Mouse (Mus musculus): Measurements from ENCODE around the gene Mpzl3.
A peak's percentile ranks its signal among the peaks of the same experiment; 100 is the strongest.

Mpzl3 gene

GRCm38 (mm10) chr9:45103211-45103979 lies 48.4 kb downstream of the Mpzl3 start:
- no peak for DNase-seq

- no peak for DNase-seq
Measured at GRCm38 (mm10) chr9:45105596-45106374, 50.8 kb downstream of the Mpzl3 start.

- DNase-seq, result peak; percentile 36 to 41
Measured at GRCm38 (mm10) chr9:45115706-45116105, 60.7 kb downstream of the Mpzl3 start.

GRCm38 (mm10) chr9:45116819-45117218 lies 61.8 kb downstream of the Mpzl3 start:
- peak; percentile 60 to 61 for DNase-seq

GRCm38 (mm10) chr9:45117741-45118431 lies 62.9 kb downstream of the Mpzl3 start, which contains the start of gene Scn2b:
Gene Scn2b (plus strand): TSS chr9:45117782.
- no peak for DNase-seq

- no peak for DNase-seq
Measured at GRCm38 (mm10) chr9:45118552-45118951, 63.6 kb downstream of the Mpzl3 start.

- DNase-seq, result no peak
Measured at GRCm38 (mm10) chr9:45119316-45119953, 64.4 kb downstream of the Mpzl3 start.

GRCm38 (mm10) chr9:45119954-45120530 lies 65.1 kb downstream of the Mpzl3 start:
- no peak for DNase-seq

- DNase-seq, result no peak
Measured at GRCm38 (mm10) chr9:45120567-45120966, 65.6 kb downstream of the Mpzl3 start.

GRCm38 (mm10) chr9:45121001-45121400 lies 66.0 kb downstream of the Mpzl3 start:
- no peak for DNase-seq

- DNase-seq, result peak; percentile 84 to 85
Measured at GRCm38 (mm10) chr9:45121769-45122168, 66.8 kb downstream of the Mpzl3 start.

- DNase-seq, result peak; percentile 89 to 92
Measured at GRCm38 (mm10) chr9:45122209-45122761, 67.3 kb downstream of the Mpzl3 start.

- no peak for DNase-seq
Measured at GRCm38 (mm10) chr9:45125211-45125610, 70.2 kb downstream of the Mpzl3 start.

- peak; percentile 33 to 44 for DNase-seq
Measured at GRCm38 (mm10) chr9:45126941-45127340, 72.0 kb downstream of the Mpzl3 start.
